Mouse (Mus musculus): ENCODE results near the gene Glyctk. TPM values are rescaled to one million over a fixed set of nuclear protein-coding genes. Genes with fewer than 3 reads are reported as not detected.

The Glyctk gene
- total RNA-seq, 2 experiments from 2014 or later = 4.2 to 4.8 TPM

Small RNA genes within 50 kb of the gene (microRNA-seq; reads per million reads assigned to microRNA genes)
- gene Mir135a-1 (3.9 to 7.8 reads per million in 2 experiments), gene Mirlet7g (155,512 to 160,836 reads per million in 2 experiments)

Other genes starting within 250 kb of the Glyctk start
- gene Col6a5, start 197.5 kb downstream of the Glyctk start, total RNA-seq (2021) = 1 to 10 TPM in 1 of 2 experiments, under 1 TPM in 1; 0.72 to 1.0 TPM
- gene Col6a4, start 61.4 kb downstream of the Glyctk start, total RNA-seq (2021) = 1 to 10 TPM; 2.2 to 2.6 TPM
- gene Wdr82, start 12.8 kb upstream of the Glyctk start, total RNA-seq (2021) = 100 to 1,000 TPM; 130 to 137 TPM
- gene Ppm1m, start 41.6 kb upstream of the Glyctk start, total RNA-seq (2021) = 10 to 100 TPM; 18.9 to 19.2 TPM
- 10 to 100 TPM; 58.4 to 60.6 TPM for gene Twf2, start 45.0 kb upstream of the Glyctk start, total RNA-seq (2021)
- gene Tlr9, start 64.5 kb upstream of the Glyctk start, total RNA-seq (2021) = 1 to 10 TPM; 1.0 to 1.5 TPM
- gene Alas1, start 90.5 kb upstream of the Glyctk start, total RNA-seq (2021) = 100 to 1,000 TPM; 141 to 144 TPM
- 10 to 100 TPM; 12.5 to 15.4 TPM for gene Poc1a, start 122.9 kb upstream of the Glyctk start, total RNA-seq (2021)
- 10 to 100 TPM; 93.0 to 94.6 TPM for gene Dusp7, start 210.5 kb upstream of the Glyctk start, total RNA-seq (2021)